ENCODE assay signal across 12 mouse cellular contexts in the genomic region with DNA sequence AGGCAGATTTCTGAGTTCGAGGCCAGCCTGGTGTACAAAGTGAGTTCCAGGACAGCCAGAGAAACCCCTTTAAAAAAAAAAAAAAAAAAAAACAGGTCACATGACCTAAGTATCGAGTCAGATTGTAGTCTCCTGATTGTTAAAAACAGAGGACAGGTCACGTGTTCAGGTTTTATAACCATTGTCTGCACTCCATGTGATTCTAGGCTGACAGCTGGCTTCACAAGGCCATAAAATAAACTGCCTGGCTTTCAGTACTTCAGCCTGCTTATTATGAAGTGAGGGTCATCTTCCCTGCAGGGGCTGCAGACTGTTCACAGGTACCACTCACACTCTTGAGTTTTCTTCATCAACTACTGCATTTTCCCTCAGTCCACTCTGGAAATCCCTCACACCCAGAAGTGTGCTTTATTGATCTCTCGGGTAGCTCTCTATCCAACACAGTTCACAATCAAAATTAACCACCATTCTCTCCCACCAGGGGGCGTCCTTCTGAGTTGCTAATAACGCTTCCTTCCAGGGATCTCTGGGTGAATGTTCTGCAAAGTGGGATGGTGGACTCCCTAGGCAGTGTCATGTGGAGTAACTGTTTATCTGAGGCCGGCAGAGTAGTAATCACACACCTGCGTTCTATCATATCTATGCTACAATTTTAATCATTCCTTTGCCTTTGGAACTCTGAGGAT. TPM values are rescaled to one million over a fixed set of nuclear protein-coding genes. Genes with fewer than 3 reads are reported as not detected.
DNase-seq lines count a peak whose midpoint lies in the region; ATAC-seq and TF ChIP-seq lines count a peak whose summit lies in the region.
"Had no signal": no experiment of that assay in that cellular context is flagged by ENCODE, and none has a peak within 500 bp of the region (broad histone marks: within the 10 kb centered on the region; RNA-seq: fewer than 3 reads in every experiment).

No protein-coding gene starts in this region.

- no peak overlapping the region for H3K27ac ChIP-seq in gastrocnemius, adult 2 months
- no peak overlapping the region for H3K27ac ChIP-seq in liver, adult 2 months (replicated peaks; ENCODE audit: insufficient read depth, low read depth, low read length)
- H3K27ac ChIP-seq in liver, embryonic 11.5 days (ENCODE audit: low read depth, low read length), result no peak overlapping the region
- no peak overlapping the region for H3K27ac ChIP-seq in ES-E14 (ENCODE audit: insufficient read depth, low read depth, low read length, poor library complexity, severe bottlenecking)
- H3K27ac ChIP-seq in liver, embryonic 14.5 days, result no peak overlapping the region
- H3K27ac ChIP-seq: limb, embryonic 13.5 days; midbrain, embryonic 15.5 days had no signal

- no peaks in the 10 kb centered on the region for H3K9me3 ChIP-seq in liver, embryonic 11.5 days (ENCODE audit: control insufficient read depth, low read length)
- no peaks in the 10 kb centered on the region; the same call in 1 of the 2 replicates for H3K9me3 ChIP-seq in ES-E14 (ENCODE audit: control insufficient read depth, insufficient read depth, low read depth, low read length)
- H3K9me3 ChIP-seq in liver, embryonic 14.5 days (ENCODE audit: control insufficient read depth, low read length), result no peaks in the 10 kb centered on the region
- H3K9me3 ChIP-seq: limb, embryonic 13.5 days; midbrain, embryonic 15.5 days had no signal

- H3K4me2 ChIP-seq in liver, embryonic 11.5 days, result no peak overlapping the region
- H3K4me2 ChIP-seq in liver, embryonic 14.5 days (ENCODE audit: low read depth), result no peak overlapping the region
- H3K4me2 ChIP-seq: limb, embryonic 13.5 days; midbrain, embryonic 15.5 days had no signal

- no peak for ATAC-seq in liver, embryonic 11.5 days (replicated peaks; ENCODE audit: low FRiP score)
- no peak for ATAC-seq in liver, embryonic 14.5 days (ENCODE audit: insufficient read depth)
- ATAC-seq: midbrain, embryonic 15.5 days had no signal

- intact Hi-C loops in gastrocnemius, adult 2 months (cut with DNase I), result no loop called here

- no peaks in the 10 kb centered on the region for H3K79me2 ChIP-seq in liver, adult 2 months (ENCODE audit: control insufficient read depth, insufficient read depth, low read length)

- H3K4me1 ChIP-seq in liver, adult 2 months (ENCODE audit: control insufficient read depth, insufficient read depth, low read length), result no peaks in the 10 kb centered on the region
- H3K4me1 ChIP-seq in liver, embryonic 11.5 days (replicated peaks; ENCODE audit: control insufficient read depth, insufficient read depth, low read length), result no peaks in the 10 kb centered on the region
- H3K4me1 ChIP-seq in ES-E14 (ENCODE audit: control insufficient read depth in 2 of 2, insufficient read depth in 2 of 2, low read length in 2 of 2, poor library complexity in 1 of 2), result no peaks in the 10 kb centered on the region
- H3K4me1 ChIP-seq in liver, embryonic 14.5 days (replicated peaks; ENCODE audit: control insufficient read depth in 2 of 2, insufficient read depth in 2 of 2, low read length in 1 of 2), result no peaks in the 10 kb centered on the region

- no peak for TF ChIP-seq POLR2A in liver, adult 2 months (IDR thresholded peaks at IDR 0.05; ENCODE audit: extremely low read depth, insufficient read depth, low read length)

- peak; percentile 44 for TF ChIP-seq CTCF in gastrocnemius, adult 2 months (IDR thresholded peaks at IDR 0.05)
- no peak; the same call in 1 of the 2 replicates for TF ChIP-seq CTCF in liver, adult 2 months (IDR thresholded peaks at IDR 0.05; ENCODE audit: low read depth, low read length)
- peak; percentile 41; the same call in 1 of the 2 replicates for TF ChIP-seq CTCF in liver, embryonic 14.5 days (IDR thresholded peaks at IDR 0.05; ENCODE audit: low read depth)

- H3K4me3 ChIP-seq in gastrocnemius, adult 2 months, result no peak overlapping the region
- H3K4me3 ChIP-seq in liver, adult 2 months (ENCODE audit: insufficient read depth, low read depth, low read length), result no peak overlapping the region
- H3K4me3 ChIP-seq in liver, embryonic 11.5 days (ENCODE audit: low read depth, low read length), result no peak overlapping the region
- H3K4me3 ChIP-seq in ES-E14 (ENCODE audit: insufficient read depth in 1 of 2, low read depth in 1 of 2, low read length in 2 of 2, poor library complexity in 1 of 2, severe bottlenecking in 1 of 2), result no peak overlapping the region
- no peak overlapping the region for H3K4me3 ChIP-seq in liver, embryonic 14.5 days (ENCODE audit: insufficient read depth in 1 of 2, low read depth in 2 of 2, low read length in 2 of 2)
- H3K4me3 ChIP-seq: limb, embryonic 13.5 days; midbrain, embryonic 15.5 days had no signal

- DNase-seq in gastrocnemius, adult 2 months, result no peak
- DNase-seq in gastrocnemius, adult 8-10 months (ENCODE audit: low spot score in 2 of 2), result no peak
- DNase-seq in liver, adult 2 months (ENCODE audit: extremely low read depth, low read depth, low spot score), result peak; percentile 13
- DNase-seq in liver, embryonic 11.5 days (ENCODE audit: low spot score), result no peak
- no peak for DNase-seq in ES-E14 (ENCODE audit: low read depth, low spot score)
- DNase-seq in liver, embryonic 14.5 days (ENCODE audit: low read depth in 3 of 3, low spot score in 3 of 3), result no peak
- DNase-seq in neural tube, embryonic 10.5 days (ENCODE audit: extremely low spot score, low spot score), result no peak
- DNase-seq in T-cell, adult 2 months (ENCODE audit: low spot score), result no peak
- DNase-seq: heart, postnatal 10 days had no signal

- H3K9ac ChIP-seq in liver, adult 2 months (ENCODE audit: low read depth, low read length), result no peak overlapping the region
- H3K9ac ChIP-seq in liver, embryonic 11.5 days (ENCODE audit: low read depth, low read length), result no peak overlapping the region
- H3K9ac ChIP-seq in ES-E14 (ENCODE audit: insufficient read depth, low read depth, low read length, poor library complexity, severe bottlenecking), result no peak overlapping the region
- H3K9ac ChIP-seq in liver, embryonic 14.5 days (replicated peaks), result no peak overlapping the region
- H3K9ac ChIP-seq: limb, embryonic 13.5 days; midbrain, embryonic 15.5 days had no signal

- no peak for TF ChIP-seq EP300 in liver, embryonic 14.5 days (IDR thresholded peaks at IDR 0.05; ENCODE audit: low read depth)

- no peaks in the 10 kb centered on the region; the same call in 1 of the 2 replicates for H3K27me3 ChIP-seq in liver, adult 2 months (ENCODE audit: control insufficient read depth, insufficient read depth, low read length)
- H3K27me3 ChIP-seq in liver, embryonic 11.5 days (replicated peaks; ENCODE audit: control insufficient read depth, insufficient read depth, low read length), result no peaks in the 10 kb centered on the region
- no peaks in the 10 kb centered on the region for H3K27me3 ChIP-seq in liver, embryonic 14.5 days (ENCODE audit: control insufficient read depth, insufficient read depth, low read length)
- H3K27me3 ChIP-seq: limb, embryonic 13.5 days; midbrain, embryonic 15.5 days had no signal

- no peaks in the 10 kb centered on the region for H3K36me3 ChIP-seq in liver, adult 2 months (ENCODE audit: control insufficient read depth, insufficient read depth, low read length)
- no peaks in the 10 kb centered on the region for H3K36me3 ChIP-seq in liver, embryonic 11.5 days (ENCODE audit: control insufficient read depth, insufficient read depth, low read length)
- no peaks in the 10 kb centered on the region for H3K36me3 ChIP-seq in ES-E14 (ENCODE audit: control insufficient read depth, insufficient read depth, low read length, poor library complexity, severe bottlenecking)
- no peaks in the 10 kb centered on the region for H3K36me3 ChIP-seq in liver, embryonic 14.5 days (replicated peaks; ENCODE audit: control insufficient read depth, insufficient read depth, low read depth)
- H3K36me3 ChIP-seq: limb, embryonic 13.5 days; midbrain, embryonic 15.5 days had no signal

- 74% methylated on average over 8 of the region's 8 CpGs for WGBS in liver, adult 2 months
- 71% methylated on average over 8 of the region's 8 CpGs for WGBS in liver, embryonic 11.5 days
- 49% methylated on average over 8 of the region's 8 CpGs for WGBS in liver, embryonic 14.5 days (ENCODE audit: insufficient replicate concordance)

- in situ Hi-C loops in ES-E14 (cut with MboI; ENCODE audit: low sequenced_read_pairs in 2 of 2, unreplicated experiment in 2 of 2), result no loop called here

TF ChIP-seq in ES-E14, 5 proteins besides CTCF, POLR2A, EP300 and RAD21:
- TF ChIP-seq ZNF384 (IDR thresholded peaks at IDR 0.05; ENCODE audit: low read depth, low read length) (0 out of 2 replicates have a peak, but pooled peaks have one; percentile 31), HCFC1 (IDR thresholded peaks at IDR 0.05; ENCODE audit: borderline replicate concordance, insufficient read depth, low read length) (no peak), MAFK (IDR thresholded peaks at IDR 0.05; ENCODE audit: insufficient read depth, low read depth, low read length) (no peak)

RNA-seq across cellular contexts. Expression of a gene that starts 27.3 kb away (rescaled TPM):
- total RNA-seq in gastrocnemius, adult 2 months (2021), result not detected
- total RNA-seq in gastrocnemius, adult 8-10 months (2022), result not detected
- total RNA-seq in liver, adult 2 months (2014; rRNA removed), result 96.9 and 112 TPM in 2 replicates
- 47.7 and 49.9 TPM in 2 replicates for polyA plus RNA-seq in liver, adult 2 months (2012; rRNA removed)
- polyA plus RNA-seq in liver, embryonic 11.5 days (2014; fragmentation: Nextera tagmentation; extraction: Ambion mirVana), result 3.6 and 4.0 TPM in 2 replicates
- total RNA-seq in ES-E14 (2012; rRNA removed), result 0.16 TPM in 1 of 2 replicates, not detected in the other
- polyA plus RNA-seq in liver, embryonic 14.5 days (2012; rRNA removed), result 2.5 and 3.8 TPM in 2 replicates
- polyA plus RNA-seq in liver, embryonic 14.5 days (2014; fragmentation: Nextera tagmentation; extraction: Ambion mirVana), result 9.8 and 12.4 TPM in 2 replicates
- polyA plus RNA-seq: testis, adult 2 months had no signal

Comparison
In these comparisons a context has a peak if more than half of its experiments do, and no peak if none do; other contexts are left out.
1. RNA of a gene that starts 27.3 kb away (total RNA-seq): 96.9 to 112 TPM in liver, adult 2 months; 0.16 TPM in ES-E14, not detected in gastrocnemius, adult 2 months and not detected in gastrocnemius, adult 8-10 months; every median in the first group is over 10 times any median in the second.